Mouse (Mus musculus) lung, adult 2 months (tissue): ENCODE measurements around the gene D16Ertd472e. TPM values are rescaled to one million over a fixed set of nuclear protein-coding genes. Genes with fewer than 3 reads are reported as not detected.

ENCODE experiments used
- DNase-seq: peaks from one replicate; pipeline ENCODE4 v3.0.0; 2022
- H3K4me1 ChIP-seq: fragments of 200-500 bp; 2 replicates; pipeline ENCODE4 v1.6.1; 2011; ENCODE audit warnings: low read length; ENCODE audit not compliant: control insufficient read depth, insufficient read depth
- H3K4me3 ChIP-seq: fragments of 200-500 bp; replicated peaks from 2 replicates; pipeline ENCODE3; 2011; ENCODE audit warnings: low read depth, mild to moderate bottlenecking, control low read depth, low read length; ENCODE audit errors: extremely low read depth
- CTCF ChIP-seq: fragments of 200-500 bp; IDR thresholded peaks from 2 replicates; pipeline ENCODE4 v1.5.1; 2011; ENCODE audit warnings: mild to moderate bottlenecking, low read length, control low read depth; ENCODE audit not compliant: insufficient read depth
- POLR2A ChIP-seq: fragments of 200-500 bp; IDR thresholded peaks from 2 replicates; pipeline ENCODE4 v1.6.1; 2011; ENCODE audit warnings: low read depth, mild to moderate bottlenecking, control low read depth, low read length, borderline replicate concordance; ENCODE audit errors: extremely low read depth
- WGBS: fragments of 180-500 bp; shearing (Covaris S2); methylation state at CpG from one replicate; pipeline ENCODE4 v1.1.7; 2018; 5-methylcytosine and 5-hydroxymethylcytosine counted together
- polyA plus RNA-seq: library from polyadenylated mRNA; depleted of rRNA; stranded (reverse); fragments of >200 nt; gene quantifications from 2 replicates; pipeline ENCODE4 v1.2.3, GENCODE M21; 2012

The D16Ertd472e gene
- polyA plus RNA-seq, 1 experiment, result 9.8 TPM

DNA sequence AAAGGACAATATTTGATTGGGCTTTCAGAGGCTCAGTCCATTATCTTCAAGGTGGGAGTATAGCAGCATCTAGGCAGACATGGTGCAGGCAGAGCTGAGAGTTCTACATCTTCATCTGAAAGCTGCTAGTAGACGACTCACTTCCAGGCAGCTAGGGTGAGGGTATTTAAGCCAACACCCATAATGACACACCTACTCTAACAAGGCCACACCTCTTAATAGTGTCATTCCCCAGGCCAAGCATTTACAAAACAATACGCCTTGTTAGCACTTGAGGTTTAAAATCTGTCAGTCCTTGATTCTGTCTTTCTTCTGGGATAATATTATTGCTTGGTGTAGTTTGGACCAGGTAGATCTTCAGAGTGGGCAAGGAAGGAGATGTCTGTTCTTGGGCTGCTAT, 12.3 kb upstream of the D16Ertd472e start:
- no peaks in the 10 kb centered on the region for H3K4me1 ChIP-seq
- H3K4me3 ChIP-seq, result no peak overlapping the region
- WGBS, result 76% methylated on average over 2 of the region's 2 CpGs
- DNase-seq, result no peak
- TF ChIP-seq POLR2A (no peak), CTCF (no peak)

DNA sequence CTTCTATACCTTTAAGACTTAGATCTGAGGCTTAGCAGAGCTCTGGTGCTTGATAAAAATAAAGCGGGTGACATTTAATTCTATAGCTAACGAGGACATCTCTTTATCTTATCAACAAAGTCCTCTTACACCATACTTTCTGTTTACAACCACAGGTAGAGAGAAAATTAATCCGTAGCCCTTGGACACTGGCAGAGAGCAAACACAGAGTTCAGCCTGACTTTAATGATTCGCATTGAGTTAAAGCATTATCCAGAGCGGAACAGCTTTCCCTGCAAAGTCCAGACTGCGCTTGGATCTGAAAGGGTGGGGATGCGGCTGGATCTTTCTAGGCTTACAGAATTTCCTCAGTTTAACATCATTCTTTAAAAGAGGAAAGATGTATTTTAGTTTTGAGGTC, 10.1 kb upstream of the D16Ertd472e start:
- no peak for DNase-seq
- WGBS, result 80% methylated on average over 7 of the region's 7 CpGs
- H3K4me1 ChIP-seq, result no peaks in the 10 kb centered on the region
- no peak for TF ChIP-seq CTCF
- TF ChIP-seq POLR2A, result no peak
- no peak overlapping the region for H3K4me3 ChIP-seq

- DNase-seq, result no peak
- Histone ChIP-seq H3K4me1 (no peaks in the 10 kb centered on the region), H3K4me3 (no peak overlapping the region)
- WGBS, result 74% methylated on average over 11 of the region's 11 CpGs
- TF ChIP-seq POLR2A (no peak), CTCF (no peak)
Measured at GRCm38 (mm10) chr16:78585664-78586397, 9.3 kb upstream of the D16Ertd472e start.

GRCm38 (mm10) chr16:78585163-78585562, 8.7 kb upstream of the D16Ertd472e start:
- no peak overlapping the region for H3K4me3 ChIP-seq
- TF ChIP-seq CTCF (no peak), POLR2A (no peak)
- no peak for DNase-seq
- no peaks in the 10 kb centered on the region for H3K4me1 ChIP-seq
- 61% methylated on average over 4 of the region's 4 CpGs for WGBS

GRCm38 (mm10) chr16:78583968-78584367, 7.5 kb upstream of the D16Ertd472e start:
- 91% methylated on average over 4 of the region's 4 CpGs for WGBS
- no peak for TF ChIP-seq CTCF
- TF ChIP-seq POLR2A, result no peak
- H3K4me1 ChIP-seq, result no peaks in the 10 kb centered on the region
- H3K4me3 ChIP-seq, result no peak overlapping the region
- DNase-seq, result no peak

DNA sequence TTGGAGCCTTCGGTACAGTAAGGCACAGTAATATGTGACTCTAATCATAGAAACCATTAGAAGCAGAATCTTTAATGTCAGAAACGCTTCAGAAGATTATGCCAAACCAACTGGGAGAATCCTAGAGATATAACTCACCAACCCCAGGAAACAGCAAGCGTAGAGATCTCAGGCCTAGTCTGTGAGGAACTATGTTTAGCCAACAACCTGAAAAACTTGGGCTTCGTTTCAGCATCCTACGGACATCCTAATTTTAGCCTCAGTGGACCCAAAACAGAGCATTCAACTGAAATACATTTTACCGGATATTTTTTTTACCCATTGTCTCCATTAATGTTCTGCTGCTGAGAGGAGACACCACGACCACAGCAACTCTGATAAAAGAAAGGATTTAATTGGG, 3.9 kb upstream of the D16Ertd472e start:
- no peak overlapping the region for H3K4me3 ChIP-seq
- WGBS, result 96% methylated on average over 7 of the region's 7 CpGs
- no peak for DNase-seq
- TF ChIP-seq CTCF, result no peak
- TF ChIP-seq POLR2A, result no peak
- H3K4me1 ChIP-seq, result peaks cover 7% of the 10 kb centered on the region

DNA sequence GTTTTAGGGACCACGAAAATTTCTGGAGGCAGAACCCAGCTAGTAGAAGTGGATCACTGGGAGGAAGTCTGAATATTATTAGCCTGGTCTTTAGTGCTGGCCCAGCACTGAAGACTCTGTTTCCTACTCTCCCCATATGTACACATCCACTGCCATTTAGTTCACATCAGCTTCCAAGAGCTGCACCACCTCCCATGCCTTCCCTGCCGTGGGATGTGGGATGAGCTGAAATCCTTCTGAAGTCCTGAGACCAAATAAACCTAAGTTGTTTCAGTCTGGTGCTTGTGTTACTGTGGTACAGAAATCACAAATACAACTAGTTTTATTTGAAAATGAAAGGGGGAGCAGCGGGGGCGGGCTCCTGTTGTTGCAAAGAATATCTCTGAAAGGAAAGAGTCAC, 2.9 kb upstream of the D16Ertd472e start:
- TF ChIP-seq POLR2A (no peak), CTCF (no peak)
- Histone ChIP-seq H3K4me3 (no peak overlapping the region), H3K4me1 (peaks cover 9% of the 10 kb centered on the region)
- WGBS, result 92% methylated on average over 4 of the region's 4 CpGs
- DNase-seq, result no peak

GRCm38 (mm10) chr16:78577085-78577671, 670 bp upstream of the D16Ertd472e start:
- no peak for TF ChIP-seq POLR2A
- no peak for TF ChIP-seq CTCF
- H3K4me1 ChIP-seq, result peaks cover 12% of the 10 kb centered on the region
- H3K4me3 ChIP-seq, result peak overlapping the region; percentile 79
- 12% methylated on average over 14 of the region's 14 CpGs for WGBS
- peak; percentile 19 for DNase-seq

DNA sequence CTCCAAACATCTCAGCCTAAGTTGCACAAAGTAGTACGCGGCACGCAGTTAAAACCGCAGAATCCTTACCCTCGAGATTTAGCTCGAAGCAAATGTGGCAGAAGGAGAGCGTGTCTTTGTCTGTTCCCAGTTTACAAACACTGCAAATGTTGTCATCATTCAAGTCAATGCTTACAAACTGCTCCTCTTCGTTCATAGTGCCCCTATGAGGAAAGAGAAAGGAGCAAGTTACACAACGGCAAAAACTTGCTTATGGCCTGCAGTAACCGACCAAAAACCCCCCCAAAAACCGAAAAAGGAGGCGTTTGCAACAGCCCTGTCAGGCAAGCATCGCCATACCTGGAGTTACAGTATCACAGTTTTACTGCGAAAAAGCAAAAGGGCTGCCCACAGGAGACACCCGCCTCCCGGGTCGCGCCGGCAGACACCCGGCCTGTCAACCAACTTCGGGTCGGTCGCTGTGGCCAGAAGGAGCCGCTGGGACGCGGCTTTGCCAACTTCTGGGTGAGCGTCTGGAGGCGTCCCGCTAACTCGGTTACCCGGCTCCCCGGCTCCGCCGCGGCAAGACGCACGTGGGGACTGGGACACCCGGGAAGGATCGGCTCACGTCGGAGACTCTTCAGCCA, 543 bp downstream of the D16Ertd472e start:
- no peak for DNase-seq

More for the DNA sequence above, 543 bp downstream of the D16Ertd472e start:
- H3K4me1 ChIP-seq, result peaks cover 12% of the 10 kb centered on the region
- WGBS, result under 1% methylated on average over 41 of the region's 41 CpGs
- TF ChIP-seq POLR2A (no peak), CTCF (no peak)
- H3K4me3 ChIP-seq, result peak overlapping the region; percentile 87
